Comparison of ENCODE assay signal across 8 mouse cellular contexts in genomic region chr15:30740728-30741127, GRCm38 (mm10).
A peak's percentile ranks its signal among the peaks of the same experiment; 100 is the strongest.
DNase-seq lines count a peak whose midpoint lies in the region; ATAC-seq and TF ChIP-seq lines count a peak whose summit lies in the region.

No protein-coding gene starts in this region.

- ATAC-seq in common myeloid progenitor, adult 5-6 weeks (replicated peaks; ENCODE audit: low read depth, poor library complexity, severe bottlenecking), result peak; percentile 81

- peak; percentile 19 to 30 for DNase-seq in B cell, adult 2 months
- peak; percentile 26 for DNase-seq in T-cell, adult 2 months (ENCODE audit: low spot score)
- DNase-seq in heart, postnatal 14 days, result peak; percentile 33 to 69
- DNase-seq in kidney, postnatal 4 days, result peak; percentile 73 to 76
- peak; percentile 37 for DNase-seq in lung, adult 2 months
- DNase-seq in retina, adult 2 months (ENCODE audit: low read depth, low spot score), result peak; percentile 41
- no peak for DNase-seq in gastrocnemius, adult 8-10 months (ENCODE audit: low spot score in 2 of 2)

- peak; percentile 64 for TF ChIP-seq CTCF in lung, adult 2 months (IDR thresholded peaks at IDR 0.05; ENCODE audit: insufficient read depth, low read length)

- intact Hi-C loops in heart, postnatal 14 days (cut with DNase I), result loop anchor here (5.0 kb wide), 2 partner anchors 313 to 713 kb away; no protein-coding TSS in a partner anchor

- WGBS in lung, adult 2 months, result 15% methylated on average over 6 of the region's 6 CpGs

- TF ChIP-seq POLR2A in lung, adult 2 months (IDR thresholded peaks at IDR 0.05; ENCODE audit: borderline replicate concordance, extremely low read depth, low read depth, low read length), result no peak

- H3K4me1 ChIP-seq in lung, adult 2 months (ENCODE audit: control insufficient read depth, insufficient read depth, low read length), result no peaks in the 10 kb centered on the region

- H3K4me3 ChIP-seq in lung, adult 2 months (replicated peaks; ENCODE audit: extremely low read depth, low read depth, low read length), result no peak overlapping the region

Comparison
In these comparisons a context has a peak if more than half of its experiments do, and no peak if none do; other contexts are left out.
1. DNase-seq: peak in B cell, adult 2 months (2 of 2), T-cell, adult 2 months (single experiment), heart, postnatal 14 days (2 of 2), kidney, postnatal 4 days (2 of 2), lung, adult 2 months (single experiment) and retina, adult 2 months (single experiment); none in gastrocnemius, adult 8-10 months (0 of 2).